Mouse (Mus musculus) thymus, adult 2 months (tissue): ENCODE measurements at regions not wholly inside any gene's neighbourhood (a gene's known extent, or its start where the extent isn't known, plus 50 kb on each side); places are given as distances from the start of the nearest gene placed in this dataset.

Source experiments
- DNase-seq: peaks from one replicate; pipeline ENCODE4 v3.0.0; 2021
- H3K27ac ChIP-seq: fragments of 200-500 bp; 2 replicates; pipeline ENCODE4 v1.5.1; 2012; ENCODE audit warnings: low read length, control low read depth; ENCODE audit not compliant: control insufficient read depth, insufficient read depth
- H3K27me3 ChIP-seq: fragments of 200-500 bp; 2 replicates; pipeline ENCODE4 v1.6.1; 2012; ENCODE audit warnings: mild to moderate bottlenecking, low read length, moderate library complexity, mixed read lengths; ENCODE audit not compliant: control insufficient read depth, insufficient read depth
- H3K36me3 ChIP-seq: fragments of 200-500 bp; 2 replicates; pipeline ENCODE4 v1.6.1; 2012; ENCODE audit warnings: mild to moderate bottlenecking, low read length, moderate library complexity; ENCODE audit not compliant: control insufficient read depth, insufficient read depth
- H3K4me1 ChIP-seq: fragments of 200-500 bp; replicated peaks from 2 replicates; pipeline ENCODE4 v1.6.1; 2012; ENCODE audit warnings: low read length; ENCODE audit not compliant: control insufficient read depth, insufficient read depth
- H3K4me3 ChIP-seq: fragments of 200-500 bp; 2 replicates; pipeline ENCODE4 v1.5.1; 2012; ENCODE audit warnings: mild to moderate bottlenecking, low read length, control low read depth, moderate library complexity; ENCODE audit not compliant: control insufficient read depth, insufficient read depth
- CTCF ChIP-seq: fragments of 200-500 bp; IDR thresholded peaks from 2 replicates; pipeline ENCODE4 v1.5.1; 2012; ENCODE audit warnings: mild to moderate bottlenecking, control low read depth, low read length, moderate library complexity, borderline replicate concordance; ENCODE audit not compliant: control insufficient read depth, poor library complexity, insufficient read depth; ENCODE audit errors: extremely low read depth
- POLR2A ChIP-seq: fragments of 200-500 bp; IDR thresholded peaks from 2 replicates; pipeline ENCODE4 v1.6.1; 2012; ENCODE audit warnings: mild to moderate bottlenecking, low read length, control low read depth, moderate library complexity; ENCODE audit not compliant: control insufficient read depth, poor library complexity, insufficient read depth; ENCODE audit errors: extremely low read depth
- WGBS: fragments of 180-500 bp; shearing (Covaris S2); methylation state at CpG from one replicate; pipeline ENCODE4 v1.1.7; 2018; 5-methylcytosine and 5-hydroxymethylcytosine counted together

- no peak for DNase-seq
- no peaks in the 10 kb centered on the region for H3K36me3 ChIP-seq
- H3K27me3 ChIP-seq = no peaks in the 10 kb centered on the region
- no peak for TF ChIP-seq CTCF
- TF ChIP-seq POLR2A = no peak
- 68% methylated on average over 3 of the region's 3 CpGs for WGBS
- H3K4me3 ChIP-seq = no peak overlapping the region
- H3K27ac ChIP-seq = no peak overlapping the region
- peaks cover 11% of the 10 kb centered on the region; the same call in 1 of the 2 replicates for H3K4me1 ChIP-seq
Observed at GRCm38 (mm10) chr5:111844528-111844927, 110.8 kb downstream of the Gm26897 start.

GRCm38 (mm10) chr5:111848917-111849316, 115.2 kb downstream of the Gm26897 start:
- Histone ChIP-seq H3K4me1 (no peaks in the 10 kb centered on the region), H3K27ac (no peak overlapping the region), H3K4me3 (no peak overlapping the region), H3K27me3 (no peaks in the 10 kb centered on the region), H3K36me3 (no peaks in the 10 kb centered on the region)
- 80% methylated on average over 8 of the region's 10 CpGs for WGBS
- DNase-seq = no peak
- TF ChIP-seq CTCF (no peak), POLR2A (no peak)

- TF ChIP-seq CTCF (no peak), POLR2A (no peak)
- WGBS = 82% methylated on average over 6 of the region's 6 CpGs
- no peak overlapping the region for H3K4me3 ChIP-seq
- no peaks in the 10 kb centered on the region for H3K4me1 ChIP-seq
- H3K27me3 ChIP-seq = no peaks in the 10 kb centered on the region
- DNase-seq = no peak
- H3K27ac ChIP-seq = no peak overlapping the region
- no peaks in the 10 kb centered on the region for H3K36me3 ChIP-seq
Observed at GRCm38 (mm10) chr5:111852682-111853081, 119.0 kb downstream of the Gm26897 start.

- WGBS = 77% methylated on average over 2 of the region's 2 CpGs
- Histone ChIP-seq H3K4me1 (no peaks in the 10 kb centered on the region), H3K27ac (no peak overlapping the region), H3K36me3 (no peaks in the 10 kb centered on the region), H3K27me3 (no peaks in the 10 kb centered on the region), H3K4me3 (no peak overlapping the region)
- TF ChIP-seq POLR2A = no peak
- no peak for TF ChIP-seq CTCF
- no peak for DNase-seq
Observed at GRCm38 (mm10) chr5:111855366-111855765, 121.6 kb downstream of the Gm26897 start.

GRCm38 (mm10) chr5:111857200-111857599, 123.5 kb downstream of the Gm26897 start:
- Histone ChIP-seq H3K27me3 (no peaks in the 10 kb centered on the region), H3K4me1 (no peaks in the 10 kb centered on the region), H3K36me3 (no peaks in the 10 kb centered on the region), H3K4me3 (no peak overlapping the region), H3K27ac (no peak overlapping the region)
- WGBS = 95% methylated on average over 7 of the region's 7 CpGs
- no peak for DNase-seq
- TF ChIP-seq CTCF = no peak
- TF ChIP-seq POLR2A = no peak

GRCm38 (mm10) chr5:111860436-111860835, 126.7 kb downstream of the Gm26897 start:
- no peaks in the 10 kb centered on the region for H3K27me3 ChIP-seq
- TF ChIP-seq CTCF = no peak
- no peak for TF ChIP-seq POLR2A
- WGBS = 53% methylated on average over 1 of the region's 1 CpGs
- H3K4me3 ChIP-seq = no peak overlapping the region
- DNase-seq = no peak
- no peaks in the 10 kb centered on the region for H3K36me3 ChIP-seq
- no peaks in the 10 kb centered on the region for H3K4me1 ChIP-seq
- H3K27ac ChIP-seq = no peak overlapping the region

- WGBS = 99% methylated on average over 4 of the region's 4 CpGs
- H3K27ac ChIP-seq = no peak overlapping the region
- no peak overlapping the region for H3K4me3 ChIP-seq
- H3K27me3 ChIP-seq = no peaks in the 10 kb centered on the region
- H3K4me1 ChIP-seq = no peaks in the 10 kb centered on the region
- TF ChIP-seq CTCF = no peak
- no peak for TF ChIP-seq POLR2A
- DNase-seq = no peak
- H3K36me3 ChIP-seq = no peaks in the 10 kb centered on the region
Observed at GRCm38 (mm10) chr5:111862331-111862730, 128.6 kb downstream of the Gm26897 start.
